Mouse (Mus musculus): Measurements from ENCODE around the gene Tlk2. TPM values are rescaled to one million over a fixed set of nuclear protein-coding genes. Genes with fewer than 3 reads are reported as not detected.
A peak's percentile ranks its signal among the peaks of the same experiment; 100 is the strongest.

Tlk2 gene
- polyA plus RNA-seq, 1 experiment, result 90.1 TPM

DNA sequence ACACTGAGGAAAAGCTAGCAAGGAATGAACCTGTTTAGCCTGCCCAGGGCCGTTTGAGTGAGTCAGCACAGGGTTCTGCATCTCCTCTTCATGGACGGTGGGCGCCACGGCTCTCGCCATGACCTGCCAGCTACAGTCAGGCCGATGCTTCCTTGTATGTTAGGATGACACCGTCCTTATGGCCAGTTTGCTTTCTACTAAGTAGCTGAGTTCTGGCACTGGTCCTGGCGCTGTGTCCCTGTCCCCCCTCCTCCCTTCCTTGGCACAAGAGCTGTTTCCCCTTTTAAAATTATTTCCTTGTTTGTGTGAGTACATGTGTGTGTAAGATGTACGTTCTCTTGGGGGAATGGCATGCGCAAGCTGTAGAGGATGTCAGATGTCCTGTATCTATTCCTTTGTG lies 33.4 kb upstream of the Tlk2 start:
- Histone ChIP-seq H3K4me1 (ENCODE audit: control insufficient read depth, insufficient read depth, low read length) (no peaks in the 10 kb centered on the region), H3K27ac (ENCODE audit: control insufficient read depth, insufficient read depth, low read depth, low read length) (no peak overlapping the region), H3K4me3 (ENCODE audit: control insufficient read depth, low read depth, low read length) (no peak overlapping the region), H3K36me3 (ENCODE audit: control insufficient read depth, insufficient read depth, low read length) (no peaks in the 10 kb centered on the region), H3K27me3 (ENCODE audit: control insufficient read depth, insufficient read depth, low read length) (no peaks in the 10 kb centered on the region)
- TF ChIP-seq POLR2A (IDR thresholded peaks at IDR 0.05; ENCODE audit: control insufficient read depth, low read depth, low read length) (no peak), CTCF (IDR thresholded peaks at IDR 0.05; ENCODE audit: control insufficient read depth, insufficient read depth, insufficient replicate concordance, low read depth, low read length) (no peak)

DNA sequence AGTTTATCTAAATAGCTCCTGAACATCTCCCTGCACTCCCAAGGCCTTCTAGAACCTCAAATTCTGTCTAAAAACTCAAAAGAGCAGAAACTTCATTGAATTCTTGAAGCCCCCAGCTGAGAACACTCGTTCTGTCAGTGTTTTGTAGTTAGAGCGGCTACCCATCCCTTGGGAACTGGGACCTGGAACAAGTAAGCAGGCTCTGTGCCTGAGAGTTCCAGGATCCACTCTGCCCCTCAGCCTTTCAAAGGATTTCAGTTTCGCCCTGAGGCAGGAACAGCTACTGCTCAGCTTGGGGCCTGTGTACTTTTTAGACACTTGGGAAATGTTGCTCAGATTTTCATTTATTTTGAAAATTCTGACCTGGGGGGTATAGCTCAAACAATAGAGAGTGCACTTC lies 32.0 kb upstream of the Tlk2 start, which contains the start of gene Gm10842:
TSS of gene Gm10842 (plus strand) at position 301 of the 400 bp plus-strand sequence.
- TF ChIP-seq CTCF (IDR thresholded peaks at IDR 0.05; ENCODE audit: control insufficient read depth, insufficient read depth, insufficient replicate concordance, low read depth, low read length) (no peak), POLR2A (IDR thresholded peaks at IDR 0.05; ENCODE audit: control insufficient read depth, low read depth, low read length) (no peak)
- Histone ChIP-seq H3K4me1 (ENCODE audit: control insufficient read depth, insufficient read depth, low read length) (peaks cover 3% of the 10 kb centered on the region), H3K27ac (ENCODE audit: control insufficient read depth, insufficient read depth, low read depth, low read length) (no peak within 1 kb of the TSS), H3K27me3 (ENCODE audit: control insufficient read depth, insufficient read depth, low read length) (no peaks in the 10 kb centered on the region), H3K4me3 (ENCODE audit: control insufficient read depth, low read depth, low read length) (no peak within 1 kb of the TSS), H3K36me3 (ENCODE audit: control insufficient read depth, insufficient read depth, low read length) (no peaks in the 10 kb centered on the region)

DNA sequence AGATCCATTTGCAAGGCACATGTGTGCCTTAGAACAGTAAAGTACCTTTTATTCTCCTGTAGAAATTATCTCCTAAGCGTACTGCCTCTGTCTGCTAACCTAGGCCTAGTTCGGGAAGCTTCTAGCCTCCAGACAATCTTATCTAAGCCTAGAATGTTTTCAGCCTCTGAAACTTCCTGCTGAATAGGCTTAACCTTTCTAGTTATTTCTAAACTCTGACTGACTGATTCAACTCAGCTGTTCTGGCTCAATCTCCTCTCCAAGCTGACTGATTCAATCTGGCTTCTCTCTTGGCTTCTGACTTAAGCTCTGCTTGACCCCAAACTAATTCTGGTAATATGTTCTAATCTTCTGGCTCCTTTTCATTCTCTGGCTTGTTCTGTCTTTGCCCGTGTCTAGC lies 29.3 kb upstream of the Tlk2 start:
- Histone ChIP-seq H3K4me1 (ENCODE audit: control insufficient read depth, insufficient read depth, low read length) (peaks cover 3% of the 10 kb centered on the region), H3K27ac (ENCODE audit: control insufficient read depth, insufficient read depth, low read depth, low read length) (no peak overlapping the region), H3K27me3 (ENCODE audit: control insufficient read depth, insufficient read depth, low read length) (no peaks in the 10 kb centered on the region), H3K36me3 (ENCODE audit: control insufficient read depth, insufficient read depth, low read length) (no peaks in the 10 kb centered on the region), H3K4me3 (ENCODE audit: control insufficient read depth, low read depth, low read length) (no peak overlapping the region)
- TF ChIP-seq POLR2A (IDR thresholded peaks at IDR 0.05; ENCODE audit: control insufficient read depth, low read depth, low read length), result no peak
- TF ChIP-seq CTCF (IDR thresholded peaks at IDR 0.05; ENCODE audit: control insufficient read depth, insufficient read depth, insufficient replicate concordance, low read depth, low read length), result no peak

DNA sequence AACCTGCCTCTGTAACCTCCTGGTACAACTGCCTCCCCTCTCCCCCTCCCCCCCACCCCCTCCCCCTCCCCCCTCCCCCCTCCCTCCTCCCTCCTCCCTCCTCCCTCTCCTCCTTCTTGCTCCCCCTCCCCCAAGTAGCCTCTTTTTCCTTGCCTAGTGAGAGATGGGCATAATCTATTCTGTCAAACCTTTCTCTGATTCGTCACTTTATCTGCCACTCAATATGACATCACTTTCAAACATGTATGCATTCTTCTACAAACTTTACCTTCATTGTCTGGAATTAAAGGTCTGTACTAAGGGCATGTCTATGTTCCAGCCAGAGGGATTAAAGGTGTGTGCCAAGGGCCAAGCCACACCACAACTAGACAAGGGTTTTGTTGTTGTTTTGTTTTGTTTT lies 28.8 kb upstream of the Tlk2 start:
- H3K4me1 ChIP-seq (ENCODE audit: control insufficient read depth, insufficient read depth, low read length), result peaks cover 3% of the 10 kb centered on the region
- H3K27me3 ChIP-seq (ENCODE audit: control insufficient read depth, insufficient read depth, low read length), result no peaks in the 10 kb centered on the region
- no peak overlapping the region for H3K4me3 ChIP-seq (ENCODE audit: control insufficient read depth, low read depth, low read length)
- no peak overlapping the region for H3K27ac ChIP-seq (ENCODE audit: control insufficient read depth, insufficient read depth, low read depth, low read length)
- TF ChIP-seq CTCF (IDR thresholded peaks at IDR 0.05; ENCODE audit: control insufficient read depth, insufficient read depth, insufficient replicate concordance, low read depth, low read length) (no peak), POLR2A (IDR thresholded peaks at IDR 0.05; ENCODE audit: control insufficient read depth, low read depth, low read length) (no peak)
- H3K36me3 ChIP-seq (ENCODE audit: control insufficient read depth, insufficient read depth, low read length), result no peaks in the 10 kb centered on the region

DNA sequence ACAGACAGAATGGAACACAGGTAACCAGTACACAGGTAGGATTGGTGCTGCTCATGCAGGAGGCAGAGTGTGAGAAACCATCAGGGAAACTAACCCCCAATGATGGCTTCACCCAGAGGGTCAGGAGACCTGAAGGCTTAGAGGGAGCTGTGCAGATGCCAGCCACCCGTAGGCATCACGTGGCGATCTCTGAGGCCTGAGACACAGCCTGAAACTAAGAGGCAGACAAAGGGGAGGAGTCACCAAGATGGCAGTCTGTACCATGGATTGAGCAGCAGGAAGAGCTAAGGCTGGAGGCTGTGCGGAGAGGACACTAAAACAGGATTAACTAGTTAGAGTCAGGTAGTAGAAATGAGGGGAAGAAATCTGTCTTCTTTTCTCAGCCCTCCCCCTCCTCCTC lies 27.9 kb upstream of the Tlk2 start:
- no peak overlapping the region for H3K4me3 ChIP-seq (ENCODE audit: control insufficient read depth, low read depth, low read length)
- H3K27me3 ChIP-seq (ENCODE audit: control insufficient read depth, insufficient read depth, low read length), result no peaks in the 10 kb centered on the region
- H3K36me3 ChIP-seq (ENCODE audit: control insufficient read depth, insufficient read depth, low read length), result no peaks in the 10 kb centered on the region
- peaks cover 3% of the 10 kb centered on the region for H3K4me1 ChIP-seq (ENCODE audit: control insufficient read depth, insufficient read depth, low read length)
- TF ChIP-seq CTCF (IDR thresholded peaks at IDR 0.05; ENCODE audit: control insufficient read depth, insufficient read depth, insufficient replicate concordance, low read depth, low read length) (no peak), POLR2A (IDR thresholded peaks at IDR 0.05; ENCODE audit: control insufficient read depth, low read depth, low read length) (no peak)
- no peak overlapping the region for H3K27ac ChIP-seq (ENCODE audit: control insufficient read depth, insufficient read depth, low read depth, low read length)

DNA sequence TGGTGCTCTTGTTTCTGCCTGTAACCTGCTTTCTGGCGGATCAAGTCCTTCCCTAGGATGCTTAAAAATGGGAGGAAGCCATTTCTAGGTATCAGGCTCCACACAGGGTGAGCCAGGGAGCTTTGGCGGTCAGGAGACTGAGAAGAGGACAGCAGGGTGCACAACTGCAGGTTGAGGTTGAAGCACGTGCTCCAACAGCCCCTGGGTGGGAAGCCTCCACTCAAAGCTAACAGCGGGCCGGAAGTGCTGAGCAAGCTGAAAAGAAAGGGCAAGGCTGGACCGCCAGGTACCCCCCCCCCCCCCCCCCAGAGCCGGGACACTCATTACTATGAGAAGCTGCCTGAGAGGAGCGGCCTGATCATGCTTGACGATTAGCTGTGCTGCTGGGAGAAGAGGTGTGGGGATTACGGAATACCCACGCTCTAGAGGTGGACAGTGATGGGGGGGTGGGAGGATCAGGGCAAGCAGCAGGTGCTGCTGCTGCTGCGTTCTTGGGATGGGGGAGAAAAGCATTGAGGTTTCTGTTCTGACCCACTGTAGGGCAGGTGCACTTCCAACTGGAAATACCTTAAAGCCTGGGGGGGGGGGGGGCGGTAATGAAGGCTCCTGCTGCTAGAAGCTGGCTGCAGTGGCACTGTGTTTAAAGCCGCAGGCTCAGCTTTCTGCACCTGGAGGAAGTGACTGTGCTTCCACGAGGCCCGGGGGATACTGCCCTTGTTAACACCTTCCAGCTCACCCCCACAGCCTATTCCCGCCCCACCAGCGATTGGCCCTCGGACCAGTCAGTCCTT lies 27.2 kb upstream of the Tlk2 start:
- peaks cover 8% of the 10 kb centered on the region for H3K4me1 ChIP-seq (ENCODE audit: control insufficient read depth, insufficient read depth, low read length)

DNA sequence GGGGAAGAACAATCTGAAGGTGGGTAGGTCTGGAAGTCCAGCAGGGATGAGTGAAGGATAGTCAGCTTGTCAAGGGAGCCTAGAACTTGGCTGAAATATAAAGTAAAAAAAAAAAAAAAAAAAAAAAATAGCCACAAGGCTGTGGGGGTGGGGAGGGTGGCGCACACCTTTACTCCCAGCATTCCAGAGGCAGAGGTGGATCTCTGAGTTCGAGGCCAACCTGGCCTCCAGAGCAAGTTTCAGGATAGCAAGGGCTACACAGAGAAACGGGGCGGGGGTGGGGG lies 26.6 kb upstream of the Tlk2 start:
- H3K4me1 ChIP-seq (ENCODE audit: control insufficient read depth, insufficient read depth, low read length), result peaks cover 8% of the 10 kb centered on the region
- no peaks in the 10 kb centered on the region for H3K27me3 ChIP-seq (ENCODE audit: control insufficient read depth, insufficient read depth, low read length)
- H3K4me3 ChIP-seq (ENCODE audit: control insufficient read depth, low read depth, low read length), result peak overlapping the region; percentile 17
- H3K27ac ChIP-seq (ENCODE audit: control insufficient read depth, insufficient read depth, low read depth, low read length), result no peak overlapping the region
- TF ChIP-seq POLR2A (IDR thresholded peaks at IDR 0.05; ENCODE audit: control insufficient read depth, low read depth, low read length) (no peak), CTCF (IDR thresholded peaks at IDR 0.05; ENCODE audit: control insufficient read depth, insufficient read depth, insufficient replicate concordance, low read depth, low read length) (no peak)
- H3K36me3 ChIP-seq (ENCODE audit: control insufficient read depth, insufficient read depth, low read length), result no peaks in the 10 kb centered on the region

More for the DNA sequence above, 27.2 kb upstream of the Tlk2 start:
- H3K27ac ChIP-seq (ENCODE audit: control insufficient read depth, insufficient read depth, low read depth, low read length), result no peak overlapping the region
- H3K4me3 ChIP-seq (ENCODE audit: control insufficient read depth, low read depth, low read length), result peak overlapping the region; percentile 17
- no peak for TF ChIP-seq CTCF (IDR thresholded peaks at IDR 0.05; ENCODE audit: control insufficient read depth, insufficient read depth, insufficient replicate concordance, low read depth, low read length)
- no peak for TF ChIP-seq POLR2A (IDR thresholded peaks at IDR 0.05; ENCODE audit: control insufficient read depth, low read depth, low read length)
- H3K36me3 ChIP-seq (ENCODE audit: control insufficient read depth, insufficient read depth, low read length), result no peaks in the 10 kb centered on the region
- H3K27me3 ChIP-seq (ENCODE audit: control insufficient read depth, insufficient read depth, low read length), result no peaks in the 10 kb centered on the region
